Mouse (Mus musculus): ENCODE data around the gene Psen2. TPM values are rescaled to one million over a fixed set of nuclear protein-coding genes. Genes with fewer than 3 reads are reported as not detected.
A peak's percentile ranks its signal among the peaks of the same experiment; 100 is the strongest.

Gene Psen2
- total RNA-seq, 2 experiments from 2014 or later = 21.3 to 21.5 TPM

DNA sequence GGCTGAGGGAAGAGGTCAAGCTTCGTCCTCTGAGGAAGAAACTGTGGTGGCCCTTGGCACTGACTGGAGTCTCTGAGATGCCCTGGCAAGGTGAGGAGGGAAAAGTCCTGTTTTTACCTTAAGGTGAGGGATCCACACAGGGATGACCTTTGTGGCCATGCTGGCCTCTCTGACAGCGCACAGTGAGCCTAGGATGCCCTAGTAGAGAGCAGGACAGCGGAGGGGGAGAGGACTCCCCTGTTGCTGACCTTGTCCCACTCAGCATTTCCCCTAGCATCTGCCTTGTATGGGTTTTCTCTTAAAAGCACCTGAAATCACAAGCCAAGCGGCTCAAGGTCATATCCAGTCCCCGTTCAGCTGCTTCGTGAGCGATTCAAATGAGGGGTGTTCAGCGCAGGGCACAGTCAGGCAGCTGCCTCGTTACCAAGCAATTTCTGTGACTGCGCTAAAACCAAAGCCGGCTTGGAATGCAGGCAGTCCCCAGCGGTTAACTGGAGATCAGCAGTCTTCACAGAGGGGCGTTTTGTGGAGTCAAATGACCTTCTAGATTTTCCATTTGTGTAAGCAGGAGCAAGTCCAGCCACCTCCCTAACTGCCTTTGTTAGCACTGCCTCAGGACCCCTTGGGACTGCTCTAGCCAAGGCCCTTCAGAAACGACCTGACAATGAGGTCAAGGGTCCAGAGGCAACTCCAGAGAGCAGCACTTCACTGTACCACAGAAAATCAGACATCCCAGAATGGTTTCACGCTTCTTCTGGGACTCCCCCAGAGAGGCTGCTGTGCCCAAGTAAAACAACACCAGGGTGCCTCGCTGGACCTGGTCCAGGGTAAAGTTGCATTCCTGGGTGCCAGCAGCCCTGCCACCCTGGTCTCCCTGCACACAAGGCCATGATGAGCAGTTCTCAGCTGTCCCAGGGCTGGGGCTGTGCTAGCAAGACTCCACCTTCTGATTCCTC, 20.9 kb upstream of the Psen2 start:
- DNase-seq (ENCODE audit: extremely low spot score in 1 of 2, low spot score in 2 of 2) = peak in 1 of 2 experiments; percentile 39
- intact Hi-C loops (cut with DNase I) = no loop called here

DNA sequence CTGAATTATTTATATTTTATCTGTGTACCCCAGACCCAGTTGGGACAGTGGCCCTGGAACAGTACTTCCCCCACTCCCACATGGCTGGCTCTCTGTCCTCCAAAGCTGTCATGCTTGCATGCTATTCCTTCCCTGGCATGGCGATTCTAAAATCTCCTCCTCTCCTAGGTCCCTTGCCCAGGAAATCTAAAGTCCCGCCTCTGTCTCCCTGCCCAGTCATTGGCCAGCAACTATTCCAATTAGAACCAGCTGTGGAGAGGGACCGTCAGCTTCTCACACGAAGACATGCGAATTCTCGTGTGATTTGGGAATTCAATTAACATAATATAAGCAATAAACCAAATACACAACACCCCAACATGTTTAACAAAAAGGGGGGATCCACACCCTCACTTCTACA, 19.3 kb upstream of the Psen2 start:
- intact Hi-C loops (cut with DNase I) = no loop called here
- DNase-seq (ENCODE audit: extremely low spot score in 1 of 2, low spot score in 2 of 2) = no peak

DNA sequence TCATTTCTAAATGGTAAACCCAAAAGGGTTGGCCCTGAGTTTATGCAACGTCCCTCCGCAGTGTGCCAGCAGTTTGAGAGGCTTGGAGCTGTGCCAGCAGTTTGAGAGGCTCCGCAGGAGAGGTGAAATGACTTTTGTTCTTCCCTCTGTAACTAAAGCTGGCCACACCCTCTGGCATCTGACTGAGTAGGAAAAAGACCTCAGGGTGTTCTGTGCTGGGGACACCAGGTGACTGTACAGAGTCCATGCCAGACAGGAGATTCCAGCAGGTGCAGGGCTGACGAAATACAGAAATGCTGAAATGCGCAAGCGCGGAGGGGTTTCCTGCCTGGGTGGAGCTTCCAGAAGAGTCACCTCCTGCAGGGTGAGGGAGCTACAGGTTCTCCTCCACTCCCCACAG, 16.4 kb upstream of the Psen2 start:
- intact Hi-C loops (cut with DNase I) = no loop called here
- DNase-seq (ENCODE audit: extremely low spot score in 1 of 2, low spot score in 2 of 2) = peak in 1 of 2 experiments; percentile 66

DNA sequence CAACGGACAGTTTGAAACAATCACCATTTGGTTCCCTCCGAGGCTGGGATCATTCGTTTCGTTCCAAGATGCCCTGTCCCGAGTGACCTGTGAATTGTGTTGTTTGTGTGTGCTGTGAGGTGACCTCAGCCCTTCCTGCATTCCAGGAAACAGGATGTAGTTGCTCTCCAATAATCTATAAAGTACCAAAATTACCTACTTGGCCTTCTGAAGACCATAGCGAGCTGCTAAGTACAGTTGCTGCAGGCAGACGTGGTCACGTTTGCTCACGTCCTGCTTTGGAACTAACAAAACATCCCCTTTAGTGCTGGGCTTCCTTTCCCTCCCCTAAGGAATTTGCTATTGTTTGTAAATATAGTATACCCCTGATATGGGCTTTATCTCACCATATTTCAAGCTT, 14.3 kb upstream of the Psen2 start:
- intact Hi-C loops (cut with DNase I) = no loop called here
- DNase-seq (ENCODE audit: extremely low spot score in 1 of 2, low spot score in 2 of 2) = no peak

DNA sequence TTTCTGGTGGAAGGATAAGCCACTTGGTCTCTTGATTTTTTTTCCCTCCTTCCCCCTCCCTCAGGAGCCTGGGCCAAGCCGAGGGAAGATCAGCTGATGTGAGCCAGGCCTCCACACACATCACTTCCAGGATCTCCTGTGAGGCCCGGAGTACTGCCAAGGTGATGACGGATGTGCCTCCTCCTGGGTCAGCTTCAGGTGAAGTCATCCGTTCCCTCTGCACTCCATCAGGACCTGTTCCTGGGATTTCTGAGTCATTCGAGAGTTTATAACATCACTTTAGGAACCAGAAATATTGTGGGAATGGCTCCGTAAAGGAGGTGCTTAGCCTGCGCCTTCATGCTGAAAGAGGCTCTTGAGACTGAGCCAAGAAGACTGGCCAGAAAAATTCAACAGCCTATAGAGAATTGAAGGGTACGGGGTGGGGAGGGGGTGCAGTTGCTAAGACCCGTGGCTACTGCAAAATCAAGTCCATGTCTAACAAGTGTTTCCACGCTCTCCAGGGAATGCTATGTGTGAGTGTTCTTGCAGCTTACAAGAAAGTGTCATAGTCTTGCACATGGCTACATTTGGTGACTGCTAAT, 11.6 kb upstream of the Psen2 start:
- no peak for DNase-seq (ENCODE audit: extremely low spot score in 1 of 2, low spot score in 2 of 2)
- intact Hi-C loops (cut with DNase I) = no loop called here

DNA sequence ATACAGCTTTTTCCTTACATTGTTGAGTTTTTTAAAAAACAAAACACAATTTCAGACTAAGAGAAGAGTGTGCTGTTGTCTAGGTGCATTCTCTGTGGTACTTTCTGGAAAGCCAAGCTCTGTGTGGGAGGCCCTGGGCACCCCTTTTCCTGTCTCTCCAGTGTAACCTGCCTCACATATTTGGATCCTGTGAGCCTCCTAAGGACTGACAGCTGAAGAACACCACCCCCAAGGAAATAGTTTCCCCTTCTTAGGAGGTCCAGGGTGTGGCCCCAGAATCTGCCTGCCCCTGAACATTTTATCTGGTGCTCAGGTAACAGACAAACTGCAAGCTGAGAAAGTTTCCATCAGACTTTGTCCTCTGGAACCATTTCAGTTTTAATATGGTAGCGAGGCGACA, 5.8 kb upstream of the Psen2 start:
- intact Hi-C loops (cut with DNase I) = loop anchor here (2.0 to 10.0 kb wide), 4 partner anchors 138 to 496 kb away; no protein-coding TSS in a partner anchor
- DNase-seq (ENCODE audit: extremely low spot score in 1 of 2, low spot score in 2 of 2) = no peak

DNA sequence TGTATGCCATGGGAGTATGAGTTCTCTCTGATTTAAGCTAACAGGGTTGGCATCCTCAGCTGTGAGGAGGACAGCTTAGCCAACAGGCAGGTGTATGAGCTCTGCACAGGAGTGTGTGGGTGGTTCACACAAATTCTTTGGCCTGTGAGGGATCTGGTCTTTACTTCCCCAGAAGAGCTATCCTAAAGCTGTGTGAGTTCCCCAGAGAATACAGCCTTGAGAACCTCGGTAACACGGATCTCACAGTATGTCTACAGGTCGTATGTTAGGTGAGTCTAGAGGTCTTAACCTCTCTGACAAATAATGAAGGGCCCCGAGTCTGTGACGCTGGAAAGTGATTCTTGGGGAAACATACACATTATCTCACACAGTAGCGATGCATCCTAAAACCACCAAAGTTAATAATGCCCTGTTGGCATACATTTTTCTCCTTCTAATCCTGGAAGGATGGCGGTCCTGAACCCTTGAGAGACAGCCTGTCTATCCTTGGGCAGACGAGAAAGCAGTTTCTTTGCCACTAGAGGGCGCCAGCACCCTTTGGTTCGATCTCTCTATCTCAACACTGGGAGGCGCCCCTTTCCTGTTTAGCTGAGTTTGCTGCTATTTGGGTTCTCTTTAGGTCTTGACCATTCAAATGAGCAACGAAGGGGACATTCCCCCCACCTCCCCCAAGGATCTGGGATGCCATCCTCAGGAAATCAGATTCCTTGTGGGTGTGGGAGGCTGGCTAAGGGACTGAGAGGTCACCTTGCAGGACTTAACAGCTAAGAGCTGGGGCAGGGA, 5.2 kb upstream of the Psen2 start:
- intact Hi-C loops (cut with DNase I) = loop anchor here (2.0 to 10.0 kb wide), 4 partner anchors 138 to 496 kb away; no protein-coding TSS in a partner anchor
- DNase-seq (ENCODE audit: extremely low spot score in 1 of 2, low spot score in 2 of 2) = peak; percentile 91

DNA sequence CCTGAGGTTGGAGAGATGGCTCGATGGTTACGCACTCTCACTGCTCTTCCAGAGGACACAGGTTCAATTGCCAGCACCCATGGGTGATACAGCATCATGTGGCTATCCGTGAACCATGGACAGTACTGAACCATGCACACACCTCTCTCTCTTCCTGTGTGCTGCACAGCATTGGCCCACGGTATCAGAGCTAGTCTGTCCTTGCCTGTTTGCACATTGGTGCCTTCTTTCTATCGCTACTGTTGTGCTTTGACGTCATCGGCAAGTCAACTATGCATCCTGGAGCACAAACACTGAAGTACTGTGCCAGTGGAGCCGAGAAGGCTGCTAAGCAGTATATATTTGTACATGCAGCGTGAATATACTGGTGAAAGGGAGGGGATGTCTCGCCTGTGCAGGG, 3.9 kb upstream of the Psen2 start:
- intact Hi-C loops (cut with DNase I) = loop anchor here (5.0 to 10.0 kb wide), 3 partner anchors 160 to 498 kb away; no protein-coding TSS in a partner anchor
- DNase-seq (ENCODE audit: extremely low spot score in 1 of 2, low spot score in 2 of 2) = no peak

DNA sequence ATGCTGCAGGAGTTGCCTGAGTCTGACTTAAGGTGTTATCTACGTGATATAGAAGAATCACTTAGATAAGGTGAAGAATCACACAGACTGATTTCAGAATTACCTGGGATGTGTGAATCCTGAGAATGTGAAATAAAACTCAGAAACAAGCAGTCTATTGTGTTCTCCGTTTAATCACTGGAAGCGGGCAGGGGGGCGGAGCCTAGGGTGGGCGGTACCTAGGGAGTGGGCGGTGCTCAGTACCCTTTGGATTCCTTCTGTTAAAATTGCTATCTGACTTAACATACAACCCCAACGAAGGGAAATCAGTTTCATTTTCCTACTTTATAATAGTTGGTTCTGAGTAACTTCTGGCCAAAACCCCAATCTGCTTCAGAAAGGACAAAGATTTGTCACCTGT, 2.2 kb upstream of the Psen2 start:
- DNase-seq (ENCODE audit: extremely low spot score in 1 of 2, low spot score in 2 of 2) = peak in 1 of 2 experiments; percentile 62
- intact Hi-C loops (cut with DNase I) = loop anchor here (5.0 to 10.0 kb wide), 3 partner anchors 162 to 499 kb away; no protein-coding TSS in a partner anchor

DNA sequence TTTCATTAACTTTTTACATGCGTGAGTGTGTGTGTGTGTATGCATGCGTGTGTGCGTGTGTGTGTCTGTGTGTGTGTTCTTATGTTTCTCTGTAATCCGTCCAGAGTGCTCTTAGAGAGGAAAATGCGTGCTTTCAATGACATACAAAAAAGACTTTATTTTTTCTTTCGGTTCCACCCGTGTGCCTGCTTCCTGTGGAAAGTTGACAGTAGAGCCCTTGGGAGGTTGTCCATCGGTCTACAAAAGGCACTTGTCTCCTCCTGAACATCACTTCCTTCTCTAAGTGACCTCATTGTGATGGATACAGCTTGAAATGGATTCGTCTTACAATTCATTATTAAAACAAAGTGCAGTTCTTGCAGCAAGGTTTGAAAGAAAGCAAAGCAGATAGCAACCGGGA, 1.6 kb upstream of the Psen2 start:
- DNase-seq (ENCODE audit: extremely low spot score in 1 of 2, low spot score in 2 of 2) = no peak
- intact Hi-C loops (cut with DNase I) = loop anchor here (5.0 to 10.0 kb wide), 3 partner anchors 162 to 500 kb away; no protein-coding TSS in a partner anchor

DNA sequence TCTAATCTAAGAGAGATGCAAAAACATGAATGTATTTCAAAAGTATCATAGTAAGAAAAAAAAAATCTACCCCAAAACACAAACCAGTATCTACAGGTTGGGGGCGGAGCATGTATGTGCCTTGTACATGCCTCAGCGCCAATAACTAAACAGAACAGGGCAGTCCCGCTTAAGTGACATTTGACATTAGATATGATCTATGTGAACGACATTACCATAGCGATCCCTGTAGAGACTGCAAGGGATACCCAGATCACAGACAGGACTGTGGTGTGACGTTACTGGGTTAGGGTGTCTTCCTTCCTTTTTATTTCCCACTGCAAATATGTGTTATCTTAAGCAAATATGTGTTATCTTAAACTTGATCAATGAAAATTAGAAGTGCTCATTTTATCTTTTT, 1.2 kb upstream of the Psen2 start:
- DNase-seq (ENCODE audit: extremely low spot score in 1 of 2, low spot score in 2 of 2) = no peak
- intact Hi-C loops (cut with DNase I) = loop anchor here (10.0 kb wide), 1 partner anchor 500 kb away; no protein-coding TSS in a partner anchor

DNA sequence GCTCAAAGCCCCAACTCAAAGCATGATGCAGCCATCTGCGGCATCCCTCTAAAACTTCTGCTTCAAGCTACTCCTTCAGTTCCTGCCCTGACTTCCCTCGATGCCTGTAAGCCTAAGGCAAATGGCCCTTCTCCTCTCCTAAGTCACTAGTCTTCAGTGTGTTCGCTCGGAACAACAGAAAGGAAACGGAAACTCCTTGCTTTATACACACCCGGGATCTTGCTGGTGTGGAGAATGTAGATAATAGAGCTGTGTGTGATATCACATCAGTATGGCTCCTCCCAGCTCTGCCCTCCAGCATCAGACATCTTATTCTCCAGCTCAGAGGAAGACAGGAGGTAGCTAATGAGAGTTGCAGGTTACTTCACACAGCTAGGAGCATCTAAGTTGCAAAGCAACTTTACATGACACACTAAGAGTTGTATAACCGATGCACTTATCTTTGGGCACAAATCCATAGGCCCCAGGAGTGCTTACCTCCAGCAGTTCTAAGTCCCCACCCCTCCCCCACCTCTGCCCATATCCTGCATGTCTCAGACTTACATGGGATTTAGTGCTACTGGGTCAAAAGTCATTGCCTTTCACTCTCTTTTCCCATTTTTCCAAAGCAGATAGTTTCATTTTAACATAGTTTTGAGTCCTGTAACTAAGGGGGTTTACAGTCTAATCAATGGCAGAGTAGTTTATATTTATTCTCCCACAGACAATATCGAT, 1.2 kb downstream of the Psen2 start:
- DNase-seq (ENCODE audit: extremely low spot score in 1 of 2, low spot score in 2 of 2) = no peak
- intact Hi-C loops (cut with DNase I) = loop anchor here (10.0 kb wide), 1 partner anchor 503 kb away; no protein-coding TSS in a partner anchor

DNA sequence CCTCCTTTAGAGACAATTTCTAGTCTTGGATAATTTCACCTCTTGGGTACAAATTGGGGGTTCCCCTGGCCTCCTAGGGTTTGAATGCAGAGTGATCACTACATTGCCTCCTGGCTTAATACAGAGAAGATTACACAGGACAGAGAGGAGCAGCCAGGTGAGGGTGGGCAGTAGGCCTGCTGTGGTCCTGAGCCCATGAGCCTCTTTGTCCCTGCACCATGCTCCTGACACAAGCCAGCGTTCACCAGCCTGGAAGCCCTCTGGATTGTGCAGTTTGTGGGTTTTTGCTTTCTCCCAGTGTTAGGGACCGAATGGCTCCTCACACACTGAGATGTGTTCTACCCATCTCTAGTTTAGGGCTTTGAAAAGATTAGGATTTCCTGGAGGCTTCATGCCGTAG, 1.8 kb downstream of the Psen2 start:
- no peak for DNase-seq (ENCODE audit: extremely low spot score in 1 of 2, low spot score in 2 of 2)
- intact Hi-C loops (cut with DNase I) = loop anchor here (10.0 kb wide), 1 partner anchor 503 kb away; no protein-coding TSS in a partner anchor

DNA sequence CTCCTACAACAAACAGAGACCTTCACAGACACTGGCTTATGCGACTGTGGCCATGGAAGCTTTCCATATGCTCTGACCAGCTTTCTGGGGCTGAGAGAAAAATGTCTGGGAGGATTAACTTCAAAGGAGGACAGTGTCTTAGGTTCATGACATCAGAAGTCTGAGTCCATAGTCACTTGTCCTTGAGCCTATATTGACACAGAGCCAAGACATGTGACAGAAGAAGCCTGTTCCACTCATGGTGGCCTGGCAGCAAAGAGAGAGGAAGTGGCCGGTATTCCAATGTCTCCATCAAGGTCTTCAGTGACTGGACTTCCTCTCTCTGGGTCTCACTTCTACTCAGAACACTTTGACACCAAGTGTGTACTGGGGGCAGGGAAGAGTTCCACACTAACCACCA, 2.4 kb downstream of the Psen2 start:
- DNase-seq (ENCODE audit: extremely low spot score in 1 of 2, low spot score in 2 of 2) = peak in 1 of 2 experiments; percentile 13
- intact Hi-C loops (cut with DNase I) = loop anchor here (10.0 kb wide), 1 partner anchor 504 kb away; no protein-coding TSS in a partner anchor

DNA sequence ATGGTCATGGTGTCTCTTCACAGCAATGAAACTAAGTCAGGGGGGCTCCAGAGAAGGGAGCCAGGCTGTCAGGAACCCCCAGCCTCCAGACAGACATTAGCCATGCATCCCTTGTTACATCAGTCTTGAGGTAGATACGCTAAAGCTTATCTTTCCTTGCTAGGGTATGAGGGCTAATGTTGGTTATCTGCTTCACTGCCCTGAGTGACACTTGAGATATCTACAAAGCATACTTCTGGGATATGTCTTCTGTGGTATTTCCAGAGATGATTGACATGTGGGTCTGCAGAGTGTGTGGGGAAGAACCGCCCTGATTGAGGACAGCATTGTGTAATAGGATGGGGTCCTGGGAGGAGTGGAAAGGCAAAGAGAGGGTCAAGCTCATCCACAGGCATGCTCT, 3.5 kb downstream of the Psen2 start:
- intact Hi-C loops (cut with DNase I) = loop anchor here (10.0 kb wide), 1 partner anchor 505 kb away; no protein-coding TSS in a partner anchor
- DNase-seq (ENCODE audit: extremely low spot score in 1 of 2, low spot score in 2 of 2) = no peak

DNA sequence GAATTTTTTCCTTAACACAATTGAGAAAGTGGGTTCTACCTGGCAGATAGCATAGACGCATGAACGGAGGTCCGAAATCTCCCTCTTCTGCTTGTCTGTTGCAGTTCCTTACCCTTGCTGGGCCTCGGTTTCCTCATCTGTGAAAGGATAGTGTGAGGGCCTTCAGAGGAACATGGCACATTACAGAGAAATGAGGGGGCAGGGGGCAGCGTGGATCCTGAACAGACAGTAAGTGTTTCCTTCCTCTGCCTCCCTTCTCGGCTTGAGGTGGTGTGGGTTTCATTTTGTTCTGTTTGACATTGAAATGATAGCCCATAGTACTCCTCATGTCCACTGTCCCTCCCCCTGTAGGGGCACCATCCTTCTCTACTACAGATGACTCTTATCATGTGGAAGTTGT, 5.8 kb downstream of the Psen2 start:
- DNase-seq (ENCODE audit: extremely low spot score in 1 of 2, low spot score in 2 of 2) = peak in 1 of 2 experiments; percentile 13
- intact Hi-C loops (cut with DNase I) = no loop called here

DNA sequence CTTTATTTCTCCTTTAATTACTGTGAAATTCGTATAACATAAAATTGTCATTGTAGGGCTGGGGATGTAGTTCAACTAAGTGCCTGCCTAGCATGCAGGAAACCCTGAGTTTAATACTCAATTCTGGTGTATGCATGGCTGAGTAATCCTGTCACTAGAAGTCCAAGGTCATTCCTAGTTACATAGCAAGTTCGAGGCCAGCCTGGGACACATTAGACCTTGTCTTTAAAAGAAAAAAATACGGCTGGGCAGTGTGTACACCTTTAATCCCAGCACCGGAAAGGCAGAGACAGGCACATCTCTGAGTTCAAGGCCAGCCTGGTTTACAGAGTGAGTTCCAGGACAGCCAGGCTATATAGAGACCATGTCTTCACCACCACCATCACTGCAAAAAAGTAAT, 6.4 kb downstream of the Psen2 start:
- DNase-seq (ENCODE audit: extremely low spot score in 1 of 2, low spot score in 2 of 2) = peak in 1 of 2 experiments; percentile 6
- intact Hi-C loops (cut with DNase I) = no loop called here

DNA sequence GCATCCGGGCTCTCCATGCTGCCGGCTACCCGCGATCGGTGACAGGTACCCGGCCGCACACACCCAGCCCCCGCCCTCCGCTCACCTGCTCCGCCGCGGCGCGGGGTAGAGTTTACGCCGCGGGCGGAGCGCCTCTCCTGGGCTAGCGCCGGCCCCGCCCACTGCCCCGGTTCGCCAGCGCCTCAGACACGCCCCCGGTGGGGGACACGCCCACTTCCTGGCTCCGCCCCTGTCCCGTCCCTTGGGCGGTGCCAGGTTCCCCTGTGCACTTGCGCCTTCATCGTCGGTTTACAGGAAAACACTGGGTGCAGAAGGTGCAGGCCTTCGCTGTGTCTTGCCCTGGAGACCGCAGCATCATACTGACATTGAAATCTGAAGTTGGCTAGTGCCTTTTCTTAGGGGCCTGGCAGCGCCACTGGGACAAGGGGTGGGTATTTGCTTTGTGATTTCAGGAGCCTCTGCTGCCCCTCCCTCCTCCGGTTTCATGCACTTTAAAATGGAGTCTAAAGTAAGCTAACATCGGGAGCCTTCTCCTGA, 7.0 kb downstream of the Psen2 start:
- DNase-seq (ENCODE audit: extremely low spot score in 1 of 2, low spot score in 2 of 2) = peak; percentile 91 to 96
- intact Hi-C loops (cut with DNase I) = no loop called here
